Mouse (Mus musculus) kidney, postnatal 0 days (tissue): ENCODE data around the gene Olfm2. TPM values are rescaled to one million over a fixed set of nuclear protein-coding genes. Genes with fewer than 3 reads are reported as not detected.

Experiments
- ATAC-seq: fragments of 200-750 bp; cut with Nextera tagmentation; replicated peaks from 2 replicates; pipeline ENCODE4 v1.8.0; 2017; ENCODE audit warnings: low read depth, moderate number of reproducible peaks, moderate TSS enrichment, moderate library complexity; ENCODE audit not compliant: low FRiP score
- DNase-seq: peaks from one replicate; pipeline ENCODE4 v3.0.0-alpha.2; 2016; ENCODE audit warnings: low spot score
- H3K27ac ChIP-seq: fragments of 300-500 bp; sonication (generic); 2 replicates; pipeline ENCODE4 v1.5.1; 2014; ENCODE audit warnings: mild to moderate bottlenecking
- H3K27me3 ChIP-seq: fragments of 300-500 bp; sonication (generic); 2 replicates; pipeline ENCODE4 v1.6.1; 2014; ENCODE audit warnings: low read length, mixed read lengths; ENCODE audit not compliant: insufficient read depth
- H3K36me3 ChIP-seq: fragments of 300-500 bp; sonication (generic); 2 replicates; pipeline ENCODE4 v1.6.1; 2014; ENCODE audit warnings: low read length, mixed read lengths; ENCODE audit not compliant: insufficient read depth
- H3K4me1 ChIP-seq: fragments of 300-500 bp; sonication (generic); replicated peaks from 2 replicates; pipeline ENCODE4 v1.6.1; 2014; ENCODE audit warnings: antibody characterized with exemption, low read length, mixed read lengths; ENCODE audit not compliant: insufficient read depth
- H3K4me2 ChIP-seq: fragments of 300-500 bp; sonication (generic); 2 replicates; pipeline ENCODE4 v1.6.1; 2014; ENCODE audit warnings: mild to moderate bottlenecking, low read length, moderate library complexity, mixed read lengths
- H3K4me3 ChIP-seq: fragments of 300-500 bp; sonication (generic); replicated peaks from 2 replicates; pipeline ENCODE4 v1.5.1; 2014; ENCODE audit warnings: low read depth, low read length
- H3K9ac ChIP-seq: fragments of 300-500 bp; sonication (generic); 2 replicates; pipeline ENCODE4 v1.6.1; 2014; ENCODE audit warnings: low read depth, low read length
- H3K9me3 ChIP-seq: fragments of 300-500 bp; sonication (generic); replicated peaks from 2 replicates; pipeline ENCODE4 v1.6.1; 2016; ENCODE audit warnings: low read length, inconsistent platforms, mixed read lengths
- CTCF ChIP-seq: IDR thresholded peaks from 2 replicates; pipeline ENCODE4 v1.5.1; 2016; ENCODE audit warnings: antibody characterized with exemption, low read depth, mild to moderate bottlenecking, moderate library complexity
- WGBS: fragments of 180-500 bp; shearing (Covaris S2); extraction: QIAGEN DNeasy Blood & Tissue Kit; methylation state at CpG from one replicate; pipeline ENCODE4 v1.1.7; 2014; 5-methylcytosine and 5-hydroxymethylcytosine counted together
- polyA plus RNA-seq: library from polyadenylated mRNA; unstranded; fragments of >200 nt; fragmentation: Nextera tagmentation; extraction: Ambion mirVana; gene quantifications from 2 replicates; pipeline ENCODE4 v1.2.1, GENCODE M21; 2015

Olfm2 gene
- polyA plus RNA-seq, 1 experiment from 2014 or later = 3.4 TPM

- WGBS = under 1% methylated on average over 49 of the region's 54 CpGs
- Histone ChIP-seq H3K27me3 (peaks cover 37% of the 10 kb centered on the region), H3K36me3 (no peaks in the 10 kb centered on the region), H3K4me1 (peaks cover 15% of the 10 kb centered on the region; the same call in 1 of the 2 replicates), H3K9me3 (no peaks in the 10 kb centered on the region), H3K9ac (peak overlapping the region; percentile 37), H3K4me3 (peak overlapping the region; percentile 45), H3K4me2 (peak overlapping the region; percentile 97), H3K27ac (no peak overlapping the region)
- no peak for DNase-seq
- peak; percentile 34 for ATAC-seq
- TF ChIP-seq CTCF = no peak
Measured at GRCm38 (mm10) chr9:20726859-20727600, 19.1 kb downstream of the Olfm2 start.

DNA sequence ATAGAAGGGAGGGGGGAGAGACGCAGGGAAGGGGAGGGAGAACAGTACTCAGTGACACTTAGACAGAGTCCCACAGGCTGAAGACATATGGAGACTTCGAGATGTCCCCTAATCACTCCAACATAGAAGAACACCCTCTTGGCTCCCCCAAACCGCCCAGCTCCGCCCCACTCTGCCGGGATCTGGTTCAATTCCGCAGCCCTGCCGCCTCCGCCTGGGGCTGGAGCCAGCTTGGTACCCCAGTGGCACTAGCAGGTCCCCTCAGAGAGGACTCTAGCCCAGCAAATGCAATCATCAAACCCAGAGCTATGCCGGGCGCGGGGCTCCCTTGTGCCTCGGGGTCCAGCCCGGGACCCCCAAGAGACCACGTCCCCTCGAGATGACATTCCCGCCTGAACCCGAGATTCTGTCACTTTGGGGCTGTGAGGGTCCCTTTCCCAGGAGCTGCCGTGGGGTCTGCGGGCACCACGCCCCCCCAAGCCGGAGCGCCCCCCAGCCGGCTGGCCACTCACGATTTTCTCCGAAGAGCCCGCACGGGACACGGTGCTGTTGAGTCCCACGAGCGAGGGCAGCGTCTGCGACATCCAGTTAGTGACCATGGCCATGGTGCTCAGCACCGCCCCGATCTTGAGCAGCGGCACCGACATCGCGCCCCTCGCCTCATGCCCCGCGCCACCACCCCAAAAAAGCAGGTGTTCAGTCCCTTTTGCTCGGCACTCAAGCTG is 19.9 kb downstream of the Olfm2 start:
- H3K27ac ChIP-seq = no peak overlapping the region
- no peaks in the 10 kb centered on the region for H3K9me3 ChIP-seq
- H3K4me2 ChIP-seq = peak overlapping the region; percentile 97
- no peak for TF ChIP-seq CTCF
- peak overlapping the region; percentile 45 for H3K4me3 ChIP-seq
- peaks cover 19% of the 10 kb centered on the region; the same call in 1 of the 2 replicates for H3K4me1 ChIP-seq
- WGBS = 2% methylated on average over 42 of the region's 42 CpGs
- DNase-seq = no peak
- peak overlapping the region; percentile 37; the same call in 1 of the 2 replicates for H3K9ac ChIP-seq
- no peak for ATAC-seq
- H3K36me3 ChIP-seq = no peaks in the 10 kb centered on the region
- peaks cover 37% of the 10 kb centered on the region for H3K27me3 ChIP-seq

- H3K9me3 ChIP-seq = no peaks in the 10 kb centered on the region
- 0 out of 2 replicates have a peak, but pooled peaks cover 10% of the 10 kb centered on the region for H3K4me1 ChIP-seq
- H3K36me3 ChIP-seq = no peaks in the 10 kb centered on the region
- H3K4me2 ChIP-seq = no peak overlapping the region
- no peak for TF ChIP-seq CTCF
- no peak overlapping the region for H3K27ac ChIP-seq
- H3K27me3 ChIP-seq = peaks cover 20% of the 10 kb centered on the region
- peak; percentile 37 for DNase-seq
- no peak overlapping the region for H3K9ac ChIP-seq
- ATAC-seq = no peak; the same call in 1 of the 2 replicates
- 28% methylated on average over 2 of the region's 2 CpGs for WGBS
- no peak overlapping the region for H3K4me3 ChIP-seq
Measured at GRCm38 (mm10) chr9:20721582-20721981, 24.6 kb downstream of the Olfm2 start.

DNA sequence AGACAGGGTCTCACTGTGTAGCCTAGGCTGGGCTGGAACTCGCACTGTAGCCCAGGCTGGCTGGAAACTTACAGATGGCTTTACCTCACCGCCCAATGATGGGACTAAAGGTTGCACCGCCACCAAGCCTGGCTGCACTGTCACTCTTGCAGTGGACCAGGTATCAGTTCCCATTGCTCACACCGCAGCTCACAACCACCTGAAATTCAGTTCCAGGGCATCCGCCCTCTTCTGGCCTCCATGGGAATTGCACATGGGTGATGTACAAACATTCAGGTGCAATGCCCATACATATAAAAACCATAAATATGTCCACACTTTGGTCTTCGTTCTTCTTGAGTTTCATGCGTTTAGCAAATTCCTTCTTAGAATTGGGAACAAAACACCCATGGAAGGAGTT is 30.8 kb downstream of the Olfm2 start:
- peak; percentile 33; the same call in 1 of the 2 replicates for TF ChIP-seq CTCF
- H3K4me2 ChIP-seq = no peak overlapping the region
- H3K27me3 ChIP-seq = no peaks in the 10 kb centered on the region
- H3K9ac ChIP-seq = no peak overlapping the region
- no peak for ATAC-seq
- DNase-seq = no peak
- 74% methylated on average over 7 of the region's 7 CpGs for WGBS
- no peaks in the 10 kb centered on the region for H3K4me1 ChIP-seq
- H3K9me3 ChIP-seq = no peaks in the 10 kb centered on the region
- H3K27ac ChIP-seq = no peak overlapping the region
- H3K36me3 ChIP-seq = no peaks in the 10 kb centered on the region
- H3K4me3 ChIP-seq = no peak overlapping the region

DNA sequence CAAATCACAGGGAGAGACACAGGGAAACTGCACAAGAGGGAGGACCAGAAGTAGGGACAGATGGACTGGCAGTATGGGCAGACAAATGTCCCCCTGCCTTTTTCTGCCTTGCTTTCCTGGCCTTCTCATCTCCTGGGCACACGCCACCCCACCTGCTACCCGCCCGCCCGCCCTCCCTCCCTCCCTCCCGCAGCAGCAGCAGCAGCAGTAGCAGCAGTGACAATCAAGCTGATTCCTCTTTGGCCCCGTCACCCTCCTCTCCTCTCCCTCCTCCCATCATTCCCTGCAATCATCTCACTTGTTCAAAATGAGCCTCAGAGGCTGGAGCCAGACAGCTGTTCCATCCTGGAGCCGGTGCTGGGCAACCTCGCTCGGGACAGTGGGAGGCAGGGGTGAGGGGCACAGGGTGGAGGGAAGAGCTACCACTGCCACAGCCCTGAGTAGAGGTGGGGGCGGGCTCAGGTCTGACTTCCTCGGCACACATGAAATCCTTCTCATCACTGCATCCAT is 32.6 kb downstream of the Olfm2 start:
- no peak for DNase-seq
- Histone ChIP-seq H3K4me1 (no peaks in the 10 kb centered on the region), H3K4me2 (no peak overlapping the region)

DNA sequence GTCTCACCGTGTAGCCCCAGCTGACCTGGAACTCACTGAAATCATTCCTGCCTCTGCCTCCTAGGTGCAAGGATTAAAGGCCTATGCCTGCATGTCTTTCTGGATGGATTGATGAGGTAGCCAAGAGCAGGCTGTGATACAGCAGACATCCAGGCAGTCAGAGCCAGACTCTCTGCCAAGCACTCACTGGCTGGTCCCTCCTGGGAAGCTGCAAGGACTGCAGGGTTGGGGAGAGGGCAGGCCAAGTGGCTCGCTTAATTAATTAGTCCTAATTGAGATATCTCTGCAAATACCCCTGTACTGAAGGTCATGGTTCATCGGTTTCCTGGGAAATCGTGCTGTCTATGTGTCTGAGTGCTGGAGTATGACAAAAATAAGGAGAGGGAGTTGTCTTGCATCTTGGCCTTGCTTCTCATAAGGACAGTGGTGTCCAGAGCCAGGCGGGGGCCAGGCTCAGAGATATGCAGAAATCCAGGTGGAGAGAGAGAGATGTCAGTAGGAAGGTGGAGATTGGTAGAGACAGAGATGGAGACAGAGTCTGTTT is 33.1 kb downstream of the Olfm2 start:
- 55% methylated on average over 5 of the region's 5 CpGs for WGBS
- Histone ChIP-seq H3K4me1 (no peaks in the 10 kb centered on the region), H3K9ac (no peak overlapping the region), H3K4me3 (no peak overlapping the region), H3K9me3 (no peaks in the 10 kb centered on the region), H3K27ac (no peak overlapping the region), H3K36me3 (no peaks in the 10 kb centered on the region), H3K4me2 (no peak overlapping the region), H3K27me3 (no peaks in the 10 kb centered on the region)
- no peak for TF ChIP-seq CTCF
- no peak for ATAC-seq
- no peak for DNase-seq

More for the DNA sequence above, 32.6 kb downstream of the Olfm2 start:
- Histone ChIP-seq H3K9ac (no peak overlapping the region), H3K9me3 (no peaks in the 10 kb centered on the region), H3K36me3 (no peaks in the 10 kb centered on the region), H3K4me3 (no peak overlapping the region), H3K27ac (no peak overlapping the region), H3K27me3 (no peaks in the 10 kb centered on the region)
- no peak for ATAC-seq
- TF ChIP-seq CTCF = no peak
- WGBS = 20% methylated on average over 9 of the region's 11 CpGs
